Mouse (Mus musculus) liver (tissue): ENCODE measurements around the gene Zdhhc7.

Experiments
- DNase-seq: peaks from one replicate; pipeline ENCODE4 v3.0.0-alpha.2; 2020; ENCODE audit warnings: mixed read lengths

Zdhhc7 gene

DNA sequence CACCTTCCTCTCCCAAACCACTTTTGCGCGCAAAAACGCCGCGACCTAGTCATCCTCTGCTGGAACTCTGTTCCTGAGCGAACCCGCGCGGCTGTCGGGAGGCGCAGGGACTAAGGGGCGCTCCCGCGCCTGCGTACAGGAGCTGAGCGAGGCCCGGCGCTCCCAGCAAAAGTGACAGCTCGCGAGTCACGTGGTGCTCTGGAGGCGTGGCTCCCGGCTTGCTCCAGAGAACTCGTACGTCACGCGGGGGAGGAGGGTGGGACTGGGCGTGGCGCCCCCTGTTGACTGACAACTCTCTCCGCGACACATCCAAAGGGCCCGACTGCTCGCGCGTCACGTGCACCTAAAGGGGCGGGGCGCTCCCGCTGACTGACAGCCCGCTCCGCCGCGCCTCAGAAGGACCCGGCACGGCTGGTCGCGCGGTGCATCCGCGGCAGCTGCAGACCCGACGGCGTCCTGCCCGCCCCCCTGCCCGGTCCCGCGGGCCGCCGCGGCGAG is 12.5 kb upstream of the Zdhhc7 start, which contains the start of gene 6430548M08Rik:
TSS of gene 6430548M08Rik (plus strand) at position 395 of the 498 bp plus-strand sequence.
- DNase-seq: peak; percentile 100

DNA sequence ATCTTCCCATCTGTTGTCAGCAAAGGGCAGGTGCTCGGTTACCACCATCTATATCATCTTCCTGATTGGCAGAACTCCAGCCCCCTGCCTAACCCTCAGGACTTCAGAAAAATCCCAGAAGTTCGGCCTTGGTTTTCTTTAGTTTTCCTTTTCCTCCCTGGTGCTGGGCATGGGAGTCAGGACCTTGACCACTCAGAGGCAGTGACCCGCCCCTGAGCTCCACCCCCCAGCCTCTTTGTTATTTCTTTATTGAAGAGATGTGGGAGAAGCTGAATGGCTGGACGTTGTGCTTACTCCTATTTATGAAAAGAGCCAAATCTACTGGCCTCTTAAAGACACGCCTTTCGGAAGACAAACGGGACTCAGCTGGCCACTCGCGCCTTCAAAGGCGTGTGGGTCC is 12.0 kb upstream of the Zdhhc7 start:
- peak; percentile 33 for DNase-seq

DNA sequence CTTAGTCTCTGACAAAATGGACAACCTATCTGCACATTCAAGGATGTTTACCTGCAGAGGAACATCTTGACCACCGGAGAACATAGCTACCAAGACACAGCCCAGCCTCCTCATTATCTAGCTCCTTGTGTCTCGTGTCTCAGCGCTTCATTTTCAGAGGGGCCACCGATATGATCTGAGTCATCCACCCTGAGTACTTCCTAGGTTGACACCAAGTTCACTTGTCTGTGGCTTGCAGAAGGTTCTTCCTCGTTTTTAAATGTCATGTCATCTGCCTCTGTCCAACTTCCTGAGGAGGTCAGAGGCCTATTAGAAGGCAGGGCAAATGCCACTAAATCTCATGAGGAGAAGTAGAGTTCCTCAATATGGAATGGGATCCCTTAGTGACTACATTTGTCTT is 11.3 kb upstream of the Zdhhc7 start:
- DNase-seq: no peak

DNA sequence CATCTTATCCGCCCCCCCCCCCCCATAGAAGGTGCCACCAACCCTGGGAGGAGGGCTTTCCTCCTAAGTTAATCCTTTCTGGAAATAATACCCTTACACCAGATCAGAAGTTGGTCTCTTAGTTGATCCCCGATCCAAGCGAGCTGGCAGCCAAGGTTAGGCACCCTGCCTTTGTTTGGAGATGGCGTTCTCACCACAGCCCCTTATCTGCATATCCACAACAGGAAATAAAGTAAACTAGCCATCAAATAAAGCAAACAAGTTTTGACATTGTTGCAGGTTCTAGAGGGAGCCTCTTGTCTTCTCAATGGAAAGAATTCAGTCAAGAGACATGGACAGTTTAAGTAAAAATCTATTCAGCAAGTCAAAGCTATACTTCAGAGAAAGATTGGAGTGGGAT is 10.1 kb upstream of the Zdhhc7 start:
- no peak for DNase-seq

DNA sequence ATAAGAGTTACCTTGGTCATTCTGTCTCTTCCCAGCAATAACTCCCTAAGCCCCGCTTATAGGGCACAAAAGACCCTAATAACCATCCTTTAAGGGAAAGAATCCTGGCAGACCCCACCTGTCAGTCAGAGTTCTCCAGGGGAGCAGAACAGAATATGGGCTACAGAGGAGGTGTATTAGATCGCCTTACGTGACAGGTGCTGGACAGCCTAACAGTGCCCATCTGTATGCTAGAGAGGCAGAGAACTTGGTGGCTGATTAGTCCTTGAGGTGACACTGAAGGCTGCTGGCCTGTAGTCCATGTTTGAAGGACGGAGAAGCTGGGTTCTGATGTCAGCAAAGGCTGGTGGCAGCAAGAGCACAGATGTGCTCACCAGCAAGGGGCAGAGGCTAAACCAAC is 9.7 kb upstream of the Zdhhc7 start:
- DNase-seq: no peak

DNA sequence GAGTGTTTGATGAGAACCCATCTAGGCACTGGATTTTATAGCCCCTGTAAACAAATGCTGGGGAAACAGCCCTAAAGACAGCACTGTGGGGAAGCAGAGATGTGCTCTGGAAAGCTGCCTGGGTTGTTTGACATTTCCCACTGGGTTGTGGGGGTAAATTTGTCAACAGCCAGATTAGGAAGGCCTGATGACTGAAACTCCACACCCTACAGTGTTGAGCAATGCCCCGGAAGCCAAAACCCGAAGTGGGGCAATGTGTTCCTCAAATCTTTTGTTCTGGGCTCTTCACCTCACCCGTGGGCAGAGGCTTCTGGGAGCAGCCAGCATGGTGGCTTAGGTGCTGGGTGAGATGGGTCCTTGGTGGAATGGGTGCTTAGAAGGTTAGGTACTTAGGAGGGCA is 7.9 kb upstream of the Zdhhc7 start:
- DNase-seq: peak; percentile 20

DNA sequence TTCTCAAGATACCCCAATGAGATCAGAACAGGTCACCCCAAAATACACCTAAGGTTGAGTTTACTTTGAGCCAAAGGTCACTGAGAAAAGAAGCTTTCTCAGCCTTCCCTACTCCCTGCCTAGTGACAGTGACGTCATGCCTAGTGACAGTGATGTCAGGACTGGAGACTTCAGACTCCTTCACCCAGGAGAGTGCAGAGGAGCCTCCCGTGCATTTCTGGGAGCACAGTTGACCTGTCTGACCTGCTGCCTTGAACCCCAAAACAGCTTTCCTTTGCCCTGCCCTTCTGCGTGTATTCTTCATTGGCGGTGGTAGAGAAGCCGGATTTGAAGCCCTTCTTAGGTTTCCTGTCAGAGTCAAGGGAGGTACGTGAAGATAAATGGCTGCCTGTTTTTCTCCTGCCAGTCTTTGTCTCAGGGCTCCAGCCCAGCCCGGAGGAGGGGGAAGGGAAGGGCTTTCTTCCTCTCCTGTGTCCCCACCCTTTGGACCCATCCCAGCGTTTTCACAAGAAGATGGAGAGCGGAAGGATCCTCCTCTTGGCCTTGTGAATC is 3.5 kb upstream of the Zdhhc7 start:
- DNase-seq: no peak

DNA sequence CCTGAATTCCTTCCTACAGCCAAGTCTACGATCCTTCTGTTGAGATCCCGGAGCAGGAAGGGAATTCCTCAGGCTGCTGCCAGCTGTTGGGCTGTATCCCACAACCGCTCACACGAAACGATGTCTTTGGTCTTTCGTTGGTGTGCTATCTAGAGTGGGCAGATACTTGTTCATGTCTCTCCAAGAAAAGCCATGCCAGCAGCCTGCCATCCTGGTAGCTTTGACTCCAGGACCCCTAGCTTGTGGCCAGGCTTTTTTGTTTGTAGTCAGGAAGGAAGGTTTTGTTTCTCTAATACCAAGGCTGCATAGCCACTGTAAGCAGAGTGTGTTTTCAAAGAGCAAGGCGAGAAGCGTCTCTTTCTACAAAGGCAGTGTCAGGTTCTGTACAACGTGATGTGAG is 2.6 kb upstream of the Zdhhc7 start:
- DNase-seq: no peak

DNA sequence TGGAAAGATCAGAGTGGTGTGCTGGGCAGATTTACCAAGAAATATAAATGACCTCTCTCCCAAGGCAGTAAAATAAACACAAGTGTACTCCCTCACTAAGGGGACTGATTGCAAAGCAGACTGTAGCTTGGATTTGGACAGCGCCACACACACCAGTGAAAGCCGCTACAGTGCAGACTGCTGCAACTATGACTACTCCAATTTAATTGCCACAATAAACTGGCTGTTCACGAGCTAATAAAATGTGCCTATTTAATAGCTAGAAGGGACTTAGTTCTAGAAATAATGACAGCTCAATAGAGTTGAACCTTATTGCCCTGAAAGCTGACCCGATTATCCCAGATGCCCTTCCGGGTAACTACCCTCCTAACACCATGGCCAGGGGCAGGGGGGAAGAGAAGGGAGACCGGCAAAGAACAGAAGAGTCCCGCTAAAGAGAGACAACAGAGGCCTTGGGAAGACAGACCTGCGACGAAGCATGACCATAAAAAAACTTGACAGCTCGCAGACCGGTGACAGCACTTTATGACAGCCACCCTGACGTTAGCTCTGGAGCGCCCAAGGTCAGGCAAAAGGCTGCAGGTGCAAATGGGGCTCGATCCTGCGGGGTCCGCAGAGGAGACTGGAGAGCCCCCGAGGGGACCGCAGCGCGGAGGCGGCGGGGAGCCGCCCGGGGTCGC is 754 bp downstream of the Zdhhc7 start:
- DNase-seq: no peak

DNA sequence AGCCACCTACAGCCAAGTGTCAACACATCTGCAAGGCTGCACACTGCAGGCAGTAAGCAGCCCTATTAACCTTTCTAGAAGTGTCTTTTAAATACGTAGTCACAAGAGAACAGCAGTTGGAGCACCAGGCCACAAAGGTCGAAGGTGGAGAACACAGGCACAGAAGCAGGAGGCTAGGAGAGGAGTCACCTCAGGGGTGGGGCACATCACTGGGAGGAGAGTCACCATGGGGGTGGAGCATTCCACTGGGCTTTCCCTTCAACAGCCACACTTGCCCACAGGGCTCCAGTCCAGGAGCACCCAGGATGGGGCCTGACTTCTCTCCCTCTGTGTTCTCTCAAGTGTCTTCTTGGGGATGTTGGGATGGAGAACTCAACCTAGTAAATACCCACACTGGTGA is 4.8 kb downstream of the Zdhhc7 start:
- peak; percentile 22 for DNase-seq

DNA sequence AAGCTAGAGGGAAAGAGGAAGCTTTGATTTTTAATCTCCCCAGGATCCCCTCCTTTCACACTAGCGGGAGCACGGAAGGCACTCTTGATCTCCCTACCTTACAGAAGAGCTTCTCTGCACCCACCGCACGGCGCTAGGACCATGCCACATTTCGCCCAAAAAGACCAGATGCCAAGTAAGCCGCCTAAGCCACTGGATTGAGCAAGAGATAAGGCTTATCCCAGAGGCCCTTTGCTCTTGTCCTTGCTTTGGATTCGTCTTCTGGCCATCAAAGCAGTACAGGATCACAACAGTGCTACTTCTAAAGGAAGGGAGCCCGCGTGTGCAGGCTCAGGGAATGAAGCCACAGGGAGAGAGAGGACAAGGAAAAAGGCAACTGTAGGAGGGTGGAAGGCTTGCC is 6.5 kb downstream of the Zdhhc7 start:
- no peak for DNase-seq

DNA sequence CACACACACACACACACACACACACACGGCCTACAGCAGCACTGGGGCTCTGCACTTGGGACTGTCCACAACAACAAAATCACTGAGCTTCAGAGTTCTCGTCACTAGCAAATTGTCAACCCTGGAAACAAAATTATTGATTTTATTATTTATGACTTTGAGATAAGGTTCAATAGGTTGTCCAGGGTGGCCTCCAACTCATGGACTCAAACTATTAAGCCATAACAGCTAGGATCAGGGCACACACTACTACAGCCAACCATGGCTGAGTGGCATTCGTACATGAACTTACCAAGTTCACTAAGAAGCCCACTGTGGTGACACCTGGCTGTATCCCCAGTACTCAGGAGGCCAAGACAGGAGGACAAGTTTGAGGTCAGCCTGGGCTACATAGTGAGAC is 8.2 kb downstream of the Zdhhc7 start:
- no peak for DNase-seq

DNA sequence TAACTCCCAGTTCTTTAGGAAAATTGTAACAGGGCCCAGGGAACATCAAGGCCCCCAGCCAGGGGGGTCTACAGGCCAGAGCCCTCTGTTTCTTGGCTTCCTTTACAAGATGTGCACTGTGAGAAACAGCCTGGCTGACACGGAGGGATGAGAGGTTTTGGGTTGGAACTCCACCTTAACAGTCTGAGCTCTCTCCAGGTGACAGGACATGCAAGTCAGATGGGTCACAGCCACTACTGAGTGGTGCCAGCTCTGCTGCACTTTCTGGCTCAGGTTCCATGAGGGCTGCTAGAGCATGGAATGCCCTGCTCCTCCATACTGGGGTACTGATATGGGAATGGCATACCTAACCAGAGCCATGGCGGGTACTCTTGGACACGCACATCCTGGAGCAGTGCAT is 10.2 kb downstream of the Zdhhc7 start:
- DNase-seq: no peak

DNA sequence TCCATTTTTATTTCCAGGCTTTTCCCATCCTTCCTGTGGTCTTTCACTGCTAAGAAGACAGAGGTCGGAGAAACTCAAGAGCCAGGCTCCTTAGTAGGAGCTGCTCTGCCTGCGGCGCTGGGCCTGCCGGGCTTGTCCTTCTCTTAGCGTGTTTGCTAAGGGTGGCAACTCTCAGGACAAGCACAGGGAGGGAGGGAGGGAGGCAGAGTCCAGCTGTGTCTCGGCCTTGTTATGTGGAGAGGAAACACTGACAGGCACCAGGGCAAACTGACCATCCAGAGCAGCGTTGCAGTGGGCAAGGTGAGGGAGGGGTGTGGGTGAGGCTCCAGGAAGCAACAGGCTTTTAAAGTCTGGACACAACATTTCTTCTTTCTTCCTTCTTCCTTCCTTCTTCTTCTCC is 11.8 kb downstream of the Zdhhc7 start:
- no peak for DNase-seq

DNA sequence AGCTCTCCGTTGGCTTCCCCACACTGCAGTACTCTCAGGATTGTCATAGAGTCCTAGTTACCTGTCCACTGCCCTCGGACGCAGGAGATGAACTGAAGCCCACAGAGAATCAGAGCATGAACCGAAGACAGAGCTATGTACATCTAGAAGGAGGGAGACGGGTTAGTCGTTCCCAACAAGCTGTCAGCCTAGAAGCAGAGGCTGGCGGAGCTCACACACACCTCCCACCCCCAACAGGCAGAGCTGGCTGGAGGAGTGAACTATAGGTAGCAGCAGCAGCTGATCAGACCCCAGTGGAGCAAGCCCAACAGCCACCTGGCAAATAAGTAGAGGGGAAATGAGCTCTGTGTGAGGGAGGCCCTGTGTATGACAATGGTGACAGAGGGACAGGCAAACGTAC is 16.5 kb downstream of the Zdhhc7 start:
- DNase-seq: no peak

DNA sequence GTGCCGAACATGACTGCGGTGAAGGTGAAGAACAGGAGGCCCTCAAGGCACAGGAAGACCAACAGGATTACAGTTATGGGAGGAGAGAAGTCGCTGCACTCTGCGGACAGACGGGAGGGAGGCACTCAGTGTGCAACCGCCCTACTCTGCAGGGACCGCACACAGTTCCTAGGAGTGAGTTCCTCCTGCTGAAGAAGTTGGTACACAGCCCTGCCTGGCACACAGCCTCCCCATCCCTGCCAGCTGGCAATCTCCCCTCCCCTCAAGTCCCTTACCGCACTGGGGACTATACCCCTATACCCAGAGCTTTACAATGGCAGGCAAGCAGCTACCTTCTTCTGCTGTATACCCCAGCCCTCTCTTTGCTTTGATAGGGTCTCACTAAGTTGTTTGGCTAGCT is 18.0 kb downstream of the Zdhhc7 start:
- no peak for DNase-seq

DNA sequence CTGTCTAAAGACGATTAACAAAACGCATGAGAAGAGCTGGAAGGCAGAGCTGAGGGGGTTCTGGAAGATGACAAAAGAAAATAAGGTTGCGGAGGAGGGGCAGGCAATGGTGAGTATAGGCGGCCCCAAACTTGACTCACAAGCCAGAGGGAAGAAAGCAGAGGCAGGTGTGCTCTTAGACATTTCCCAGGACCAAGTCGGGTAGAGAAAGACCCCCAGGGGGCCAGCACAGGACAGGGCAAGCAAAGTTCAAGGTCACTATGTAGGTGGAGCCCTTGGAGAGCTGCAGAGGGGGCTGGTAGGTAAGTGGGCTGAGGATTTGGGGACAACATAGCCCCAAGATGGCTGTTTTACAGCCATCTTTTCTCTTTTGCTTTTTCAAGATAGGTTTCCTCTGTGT is 21.9 kb downstream of the Zdhhc7 start:
- DNase-seq: no peak

DNA sequence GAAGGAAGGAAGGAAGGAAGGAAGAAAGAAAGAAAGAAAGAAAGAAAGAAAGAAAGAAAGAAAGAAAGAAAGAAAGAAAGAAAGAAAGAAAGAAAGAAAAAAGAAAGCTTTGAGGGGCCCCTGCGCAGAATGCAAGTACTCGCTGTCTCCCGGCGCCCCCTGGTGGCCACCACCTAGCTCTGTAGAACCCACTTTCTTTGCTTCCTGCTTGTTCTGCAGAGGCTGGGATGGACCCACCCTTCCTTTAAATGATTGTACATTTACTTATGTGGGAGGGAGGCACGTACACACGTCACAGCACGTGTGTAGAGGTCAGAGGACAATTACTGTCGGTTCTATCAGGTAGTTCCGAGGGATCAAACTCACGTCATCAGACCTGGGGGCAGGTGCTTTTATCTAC is 23.2 kb downstream of the Zdhhc7 start:
- DNase-seq: peak; percentile 80

DNA sequence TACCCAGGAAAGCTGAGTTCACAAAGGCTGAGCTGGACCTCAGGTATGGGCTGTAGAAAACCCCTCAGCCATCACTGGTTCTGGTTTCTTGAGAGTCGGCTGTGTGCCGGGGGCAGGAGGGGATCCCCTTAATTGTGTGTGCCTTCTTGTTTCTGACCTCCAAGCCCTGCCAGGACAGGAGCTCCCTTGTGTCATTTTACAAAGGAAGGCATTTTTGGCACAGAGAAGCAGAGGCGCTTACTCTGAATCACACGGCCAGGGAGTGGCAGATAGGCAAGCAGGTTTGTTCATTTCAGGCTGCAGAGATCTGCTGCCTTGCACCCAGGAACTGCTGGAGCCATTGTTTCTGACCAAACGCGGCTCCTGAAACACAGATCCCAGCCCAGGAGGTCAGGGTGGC is 25.9 kb downstream of the Zdhhc7 start:
- no peak for DNase-seq

DNA sequence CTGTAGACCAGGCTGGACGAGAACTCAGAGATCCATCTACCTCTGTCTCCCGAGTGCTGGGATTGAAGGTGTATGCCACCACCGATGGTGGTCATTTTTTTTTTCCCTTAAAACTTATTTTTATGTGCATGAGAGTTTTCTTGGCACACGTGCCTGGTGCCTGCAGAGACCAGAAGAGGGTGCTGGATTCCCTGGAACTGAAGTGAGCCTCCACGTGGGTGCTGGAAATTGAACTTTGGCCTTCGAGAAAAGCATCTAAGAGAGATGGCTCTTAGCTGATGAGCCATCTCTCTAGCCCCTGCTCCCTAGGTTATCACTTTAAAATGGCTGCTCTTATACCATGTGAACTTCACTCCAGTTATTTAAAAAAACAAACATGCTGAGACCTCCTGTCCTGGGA is 26.8 kb downstream of the Zdhhc7 start:
- DNase-seq: no peak

DNA sequence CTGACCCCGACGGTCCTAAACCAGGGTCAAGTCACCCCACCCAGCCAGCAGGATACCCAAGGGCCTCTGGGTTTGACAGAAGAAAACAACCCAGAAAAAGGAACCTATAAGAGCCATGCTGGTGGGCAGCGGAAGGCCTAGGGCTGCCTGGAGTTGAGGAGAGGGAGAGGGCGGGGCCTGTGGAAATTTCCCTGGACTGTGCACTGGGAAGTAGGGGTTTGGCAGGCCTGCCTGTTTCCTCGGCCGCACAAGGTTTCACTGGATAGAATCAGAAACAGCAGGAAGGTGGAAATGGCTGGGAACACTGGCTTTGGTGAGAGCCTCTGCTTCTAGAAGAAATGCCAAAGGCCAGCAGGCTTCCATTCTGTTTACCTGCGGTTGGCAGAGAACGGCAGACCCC is 28.5 kb downstream of the Zdhhc7 start:
- DNase-seq: no peak

DNA sequence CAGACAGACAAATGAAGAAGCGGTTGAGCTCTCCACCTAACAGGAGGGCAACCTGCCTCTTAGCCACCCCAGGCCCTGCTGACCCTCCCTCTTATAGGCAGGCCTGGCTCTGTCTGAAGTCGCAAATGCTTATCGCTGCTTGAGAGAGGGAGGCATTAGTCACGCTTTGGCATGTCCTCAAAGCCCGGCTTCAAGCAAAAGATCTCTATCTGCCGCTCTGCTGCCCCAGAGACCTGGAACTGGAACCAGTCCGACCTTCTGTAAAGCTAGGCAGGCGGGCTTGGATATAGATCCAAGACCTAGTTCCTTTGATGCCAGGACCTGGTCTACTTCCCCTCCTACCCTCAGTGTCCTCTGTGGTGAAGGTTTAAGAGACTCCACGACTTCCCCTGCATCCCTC is 29.0 kb downstream of the Zdhhc7 start:
- DNase-seq: no peak

DNA sequence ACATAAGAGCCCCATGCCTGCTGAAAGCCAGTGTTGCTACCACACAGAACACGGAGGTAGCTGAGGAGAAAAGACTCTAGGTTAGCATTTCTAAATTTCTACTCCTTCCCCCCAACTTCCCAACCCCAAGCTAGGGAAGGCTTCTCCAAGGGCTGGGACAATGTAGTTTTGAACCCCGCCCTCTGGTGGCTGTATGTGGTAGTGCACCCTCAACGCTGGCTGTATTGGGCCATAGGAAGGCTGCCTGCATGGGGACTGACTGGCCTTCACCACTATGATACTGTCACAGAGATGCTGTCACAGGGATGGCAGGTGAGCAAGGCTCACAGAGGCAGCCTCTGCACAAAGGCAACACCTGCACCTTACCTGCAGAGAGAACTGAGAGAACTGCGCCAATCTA is 29.6 kb downstream of the Zdhhc7 start:
- peak; percentile 79 for DNase-seq

DNA sequence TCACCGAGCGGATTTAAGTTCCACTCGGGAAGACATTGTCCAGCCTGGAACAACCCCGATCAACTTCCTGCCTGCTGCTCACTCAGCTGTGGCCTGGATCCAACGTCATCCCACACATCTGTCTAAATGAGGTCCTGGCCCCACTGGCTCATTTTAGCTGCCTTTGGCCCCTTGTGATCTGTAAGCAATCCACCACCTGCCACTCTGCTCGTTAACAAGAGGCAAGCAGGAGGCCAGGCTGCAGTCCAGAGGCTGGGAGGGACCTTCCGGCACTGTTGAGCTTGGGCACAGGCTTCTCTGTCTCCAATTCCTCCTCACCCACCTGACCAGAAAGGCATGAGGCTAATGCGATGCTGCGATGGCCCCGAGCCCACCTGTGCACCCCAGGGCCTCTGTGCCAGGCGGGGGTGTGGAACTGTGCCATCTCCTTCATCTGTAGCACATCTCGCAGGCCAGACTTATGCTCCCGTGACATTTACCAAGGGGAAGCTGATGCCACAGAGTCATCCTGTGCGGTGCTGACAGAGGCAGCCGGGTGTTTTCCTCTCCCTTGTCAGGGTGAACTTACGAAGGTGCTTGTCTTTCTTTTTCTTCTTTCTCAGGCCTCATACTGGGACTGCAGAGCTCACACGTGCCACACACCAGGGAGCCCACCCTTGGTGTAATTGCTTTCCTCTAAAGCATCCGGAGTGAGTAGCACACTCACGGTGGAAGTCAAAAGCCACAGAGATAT is 33.2 kb downstream of the Zdhhc7 start:
- no peak for DNase-seq
